Mouse (Mus musculus): ENCODE results near the gene Vmn1r212. TPM values are rescaled to one million over a fixed set of nuclear protein-coding genes. Genes with fewer than 3 reads are reported as not detected.
"Not testable (repeated sequence)": the region's sequence is repeated elsewhere in the genome, so short reads cannot be mapped to it uniquely, and the experiment has no call there.

The Vmn1r212 gene
- not detected in 2 replicates for polyA plus RNA-seq (2015; fragmentation: Nextera tagmentation; extraction: Ambion mirVana)

GRCm38 (mm10) chr13:22884105-22884504, at the start of gene Vmn1r212:
Vmn1r212 (minus strand) TSS chr13:22884205.
- Histone ChIP-seq H3K4me2 (replicated peaks) (no peak within 1 kb of the TSS), H3K27ac (no peak within 1 kb of the TSS), H3K36me3 (no peaks in the 10 kb centered on the region), H3K4me3 (no peak within 1 kb of the TSS), H3K4me1 (no peaks in the 10 kb centered on the region), H3K27me3 (no peaks in the 10 kb centered on the region), H3K9ac (no peak within 1 kb of the TSS), H3K9me3 (no peaks in the 10 kb centered on the region)
- no peak for ATAC-seq (ENCODE audit: low FRiP score, low read depth)
- WGBS = 80% methylated on average over 4 of the region's 4 CpGs

DNA sequence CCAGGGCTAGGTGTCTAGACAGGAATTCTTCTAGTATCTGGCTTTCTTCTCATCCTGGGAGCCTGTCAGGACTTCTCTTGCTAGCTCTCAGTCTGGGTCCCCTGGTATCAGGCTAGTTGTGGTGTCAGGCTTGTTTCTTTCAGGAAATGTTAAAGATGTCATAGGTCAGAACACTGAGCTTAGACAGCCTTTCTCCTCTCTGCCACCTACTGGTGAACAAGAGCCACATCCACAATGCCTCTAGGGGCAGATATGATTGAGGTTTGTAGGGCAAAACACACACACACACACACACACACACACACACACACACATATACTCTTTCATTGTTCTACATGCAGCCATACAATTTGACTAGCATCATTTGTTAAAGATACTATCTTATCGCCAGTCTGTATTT, 4.7 kb downstream of the Vmn1r212 start:
- H3K4me3 ChIP-seq = no peak overlapping the region
- no peak overlapping the region for H3K4me2 ChIP-seq (replicated peaks)
- no peaks in the 10 kb centered on the region for H3K27me3 ChIP-seq
- no peaks in the 10 kb centered on the region for H3K36me3 ChIP-seq
- no peaks in the 10 kb centered on the region for H3K9me3 ChIP-seq
- ATAC-seq (ENCODE audit: low FRiP score, low read depth) = no peak
- no peak overlapping the region for H3K9ac ChIP-seq
- whole genome bisulfite sequencing = 90% methylated on average over 1 of the region's 1 CpGs
- H3K4me1 ChIP-seq = no peaks in the 10 kb centered on the region
- H3K27ac ChIP-seq = no peak overlapping the region

DNA sequence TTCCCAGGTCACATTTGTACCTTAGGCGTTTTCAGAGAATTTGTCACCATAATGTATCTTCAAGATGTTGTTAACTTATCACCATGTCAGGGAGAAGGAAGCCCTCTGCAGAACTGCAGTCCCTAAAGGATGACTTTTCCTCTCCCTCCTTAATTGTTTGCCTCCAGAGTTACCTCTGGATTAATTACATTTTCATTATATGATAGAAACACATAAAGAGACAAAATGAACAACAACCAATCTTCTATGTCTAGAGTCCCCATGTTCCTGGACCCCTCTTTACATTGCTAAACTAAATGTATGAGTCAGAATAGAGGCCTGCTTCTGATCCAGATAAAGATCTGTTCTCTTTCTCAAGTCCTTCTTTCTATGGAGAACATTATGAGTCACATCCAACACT, 26.5 kb downstream of the Vmn1r212 start, which contains the start of gene Vmn1r211:
Gene Vmn1r211, minus strand, starts transcription at position 101 of the 400 bp plus-strand sequence.
- Histone ChIP-seq H3K4me1 (no peaks in the 10 kb centered on the region), H3K27me3 (no peaks in the 10 kb centered on the region), H3K4me2 (replicated peaks) (no peak within 1 kb of the TSS), H3K4me3 (no peak within 1 kb of the TSS), H3K27ac (no peak within 1 kb of the TSS), H3K36me3 (no peaks in the 10 kb centered on the region), H3K9ac (no peak within 1 kb of the TSS), H3K9me3 (no peaks in the 10 kb centered on the region)
- WGBS = 87% methylated on average over 1 of the region's 1 CpGs
- no peak for ATAC-seq (ENCODE audit: low FRiP score, low read depth)

DNA sequence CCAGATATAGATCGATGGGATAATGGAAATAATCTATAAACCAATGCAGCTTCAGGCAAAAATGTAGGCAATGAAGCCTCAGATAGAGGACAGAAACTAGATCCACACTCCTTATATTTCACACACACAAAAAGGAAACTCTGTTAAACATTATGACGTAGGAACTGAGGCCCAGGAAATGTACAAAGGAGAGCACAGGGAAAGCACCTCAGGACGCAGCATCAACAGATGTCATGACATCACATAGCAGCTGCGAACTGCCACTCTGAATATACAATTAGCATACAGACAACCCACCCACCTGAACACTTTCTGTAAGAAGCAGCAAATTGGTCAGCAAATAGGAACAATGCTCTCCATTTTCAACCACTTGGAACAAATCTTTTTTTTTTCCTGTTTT, 29.2 kb downstream of the Vmn1r212 start:
- H3K4me1 ChIP-seq = no peaks in the 10 kb centered on the region
- no peak overlapping the region for H3K27ac ChIP-seq
- H3K36me3 ChIP-seq = no peaks in the 10 kb centered on the region
- no peak overlapping the region for H3K4me2 ChIP-seq (replicated peaks)
- H3K4me3 ChIP-seq = no peak overlapping the region
- ATAC-seq (ENCODE audit: low FRiP score, low read depth) = no peak
- no peak overlapping the region for H3K9ac ChIP-seq
- no peaks in the 10 kb centered on the region for H3K27me3 ChIP-seq
- H3K9me3 ChIP-seq = no peaks in the 10 kb centered on the region
- 76% methylated on average over 4 of the region's 4 CpGs for WGBS

GRCm38 (mm10) chr13:22846798-22847197, 37.2 kb downstream of the Vmn1r212 start:
- 78% methylated on average over 1 of the region's 1 CpGs for WGBS
- Histone ChIP-seq H3K9me3 (no peaks in the 10 kb centered on the region), H3K36me3 (no peaks in the 10 kb centered on the region), H3K27me3 (no peaks in the 10 kb centered on the region), H3K27ac (no peak overlapping the region), H3K4me1 (no peaks in the 10 kb centered on the region), H3K4me3 (no peak overlapping the region), H3K4me2 (replicated peaks) (no peak overlapping the region), H3K9ac (no peak overlapping the region)
- ATAC-seq (ENCODE audit: low FRiP score, low read depth) = no peak

DNA sequence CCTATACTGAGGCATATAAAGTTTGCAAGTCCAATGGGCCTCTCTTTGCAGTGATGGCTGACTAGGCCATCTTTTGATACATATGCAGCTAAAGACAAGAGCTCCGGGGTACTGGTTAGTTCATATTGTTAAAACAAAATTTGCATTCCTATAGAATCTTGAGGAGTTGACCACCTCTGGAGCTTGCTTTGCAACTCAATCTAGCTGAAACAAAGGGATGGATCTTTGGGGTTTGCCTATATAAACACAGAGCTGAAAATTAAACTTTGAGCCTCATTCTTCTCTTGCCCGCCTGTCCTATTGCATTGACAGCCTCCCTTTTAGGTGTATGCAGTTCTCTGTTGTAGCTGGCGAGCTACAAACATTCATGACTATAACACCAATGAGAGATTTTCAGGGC, 39.7 kb downstream of the Vmn1r212 start:
- H3K9me3 ChIP-seq; ATAC-seq (ENCODE audit: low FRiP score, low read depth); H3K9ac ChIP-seq; H3K4me3 ChIP-seq; H3K27me3 ChIP-seq; H3K27ac ChIP-seq; H3K36me3 ChIP-seq; H3K4me2 ChIP-seq (replicated peaks); H3K4me1 ChIP-seq: not testable (repeated sequence)
- WGBS = 72% methylated on average over 3 of the region's 3 CpGs

Other genes with a start within 250 kb of the Vmn1r212 start
- gene Vmn1r207-ps, start 154.6 kb downstream of the Vmn1r212 start, polyA plus RNA-seq (2015; fragmentation: Nextera tagmentation; extraction: Ambion mirVana) = not detected in 2 replicates
- gene Vmn1r208, start 106.8 kb downstream of the Vmn1r212 start, polyA plus RNA-seq (2015; fragmentation: Nextera tagmentation; extraction: Ambion mirVana) = not detected in 2 replicates
- gene Vmn1r209, start 74.5 kb downstream of the Vmn1r212 start, polyA plus RNA-seq (2015; fragmentation: Nextera tagmentation; extraction: Ambion mirVana) = not detected in 2 replicates
- gene Vmn1r210, start 52.9 kb downstream of the Vmn1r212 start, polyA plus RNA-seq (2015; fragmentation: Nextera tagmentation; extraction: Ambion mirVana) = not detected in 2 replicates
- not detected in 2 replicates for gene Vmn1r211, start 26.6 kb downstream of the Vmn1r212 start, polyA plus RNA-seq (2015; fragmentation: Nextera tagmentation; extraction: Ambion mirVana)
- gene Vmn1r213, start 123.5 kb upstream of the Vmn1r212 start, polyA plus RNA-seq (2015; fragmentation: Nextera tagmentation; extraction: Ambion mirVana) = not detected in 2 replicates
- not detected in 2 replicates for gene Vmn1r214, start 146.2 kb upstream of the Vmn1r212 start, polyA plus RNA-seq (2015; fragmentation: Nextera tagmentation; extraction: Ambion mirVana)
- gene Vmn1r215, start 183.8 kb upstream of the Vmn1r212 start, polyA plus RNA-seq (2015; fragmentation: Nextera tagmentation; extraction: Ambion mirVana) = not detected in 2 replicates
- gene Vmn1r217, start 234.0 kb upstream of the Vmn1r212 start, polyA plus RNA-seq (2015; fragmentation: Nextera tagmentation; extraction: Ambion mirVana) = not detected in 2 replicates
- not detected in 2 replicates for gene Vmn1r218, start 248.9 kb upstream of the Vmn1r212 start, polyA plus RNA-seq (2015; fragmentation: Nextera tagmentation; extraction: Ambion mirVana)